In the genomic region with DNA sequence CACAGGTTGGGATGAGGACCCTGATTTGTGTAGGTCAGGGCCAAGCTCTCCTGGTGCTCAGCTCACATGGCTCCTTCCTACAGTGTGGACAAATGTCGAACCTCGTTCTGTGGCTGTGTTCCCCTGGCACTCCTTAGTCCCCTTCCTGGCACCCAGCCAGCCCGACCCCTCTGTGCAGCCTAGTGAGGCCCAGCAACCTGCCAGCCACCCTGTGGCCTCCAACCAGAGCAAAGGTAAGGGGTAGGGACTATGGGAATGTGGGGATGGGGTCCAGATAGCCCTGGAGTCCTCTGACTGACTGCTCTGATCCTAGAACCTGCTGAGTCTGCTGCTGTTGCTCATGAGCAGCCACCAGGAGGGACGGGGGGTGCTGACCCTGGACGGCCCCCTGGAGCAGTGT, we compare ENCODE assay signal across 8 mouse cellular contexts. TPM values are rescaled to one million over a fixed set of nuclear protein-coding genes. Genes with fewer than 3 reads are reported as not detected.
DNase-seq lines count a peak whose midpoint lies in the region; ATAC-seq and TF ChIP-seq lines count a peak whose summit lies in the region.
"Had no signal": no experiment of that assay in that cellular context is flagged by ENCODE, and none has a peak within 500 bp of the region (broad histone marks: within the 10 kb centered on the region; RNA-seq: fewer than 3 reads in every experiment).

No protein-coding gene starts in this region.

- H3K4me3 ChIP-seq in kidney, postnatal 0 days (replicated peaks; ENCODE audit: low read depth, low read length) = no peak overlapping the region
- H3K4me3 ChIP-seq in embryonic facial prominence, embryonic 10.5 days = peak overlapping the region; percentile 72
- no peak overlapping the region for H3K4me3 ChIP-seq in forebrain, embryonic 16.5 days (replicated peaks; ENCODE audit: low read length)
- peak overlapping the region; percentile 81; the same call in 1 of the 2 replicates for H3K4me3 ChIP-seq in midbrain, embryonic 12.5 days

- peaks cover 32% of the 10 kb centered on the region for H3K4me1 ChIP-seq in kidney, postnatal 0 days (replicated peaks; ENCODE audit: insufficient read depth, low read length)
- peaks cover 50% of the 10 kb centered on the region for H3K4me1 ChIP-seq in embryonic facial prominence, embryonic 10.5 days
- H3K4me1 ChIP-seq in forebrain, embryonic 16.5 days (replicated peaks; ENCODE audit: control insufficient read depth, insufficient read depth, low read length) = peaks cover 42% of the 10 kb centered on the region
- H3K4me1 ChIP-seq in midbrain, embryonic 12.5 days = peaks cover 42% of the 10 kb centered on the region

- 60% methylated on average over 5 of the region's 5 CpGs for WGBS in kidney, postnatal 0 days
- WGBS in embryonic facial prominence, embryonic 10.5 days = 86% methylated on average over 5 of the region's 5 CpGs
- WGBS in forebrain, embryonic 16.5 days = 42% methylated on average over 5 of the region's 5 CpGs
- WGBS in midbrain, embryonic 12.5 days = 76% methylated on average over 5 of the region's 5 CpGs

- TF ChIP-seq CTCF in kidney, postnatal 0 days (IDR thresholded peaks at IDR 0.05; ENCODE audit: low read depth) = no peak

- DNase-seq in kidney, postnatal 0 days (ENCODE audit: low spot score) = no peak
- DNase-seq in kidney, adult 8-10 months = no peak
- no peak for DNase-seq in embryonic facial prominence, embryonic 10.5 days (ENCODE audit: low spot score)
- no peak for DNase-seq in layer of hippocampus, adult 11-12 months (ENCODE audit: low spot score)
- DNase-seq: lung, embryonic 14.5 days had no signal

- H3K27ac ChIP-seq in kidney, postnatal 0 days = no peak overlapping the region
- no peak overlapping the region for H3K27ac ChIP-seq in embryonic facial prominence, embryonic 10.5 days (replicated peaks)
- H3K27ac ChIP-seq in forebrain, embryonic 16.5 days (ENCODE audit: low read length) = no peak overlapping the region
- H3K27ac ChIP-seq in midbrain, embryonic 12.5 days (replicated peaks) = 0 out of 2 replicates have a peak overlapping the region, but pooled peaks have one; percentile 16

- peaks cover 47% of the 10 kb centered on the region for H3K36me3 ChIP-seq in kidney, postnatal 0 days (ENCODE audit: insufficient read depth, low read length)
- peaks cover 54% of the 10 kb centered on the region for H3K36me3 ChIP-seq in embryonic facial prominence, embryonic 10.5 days (replicated peaks)
- peaks cover 45% of the 10 kb centered on the region for H3K36me3 ChIP-seq in forebrain, embryonic 16.5 days (ENCODE audit: control insufficient read depth, insufficient read depth)
- H3K36me3 ChIP-seq in midbrain, embryonic 12.5 days = peaks cover 52% of the 10 kb centered on the region

- no peaks in the 10 kb centered on the region for H3K9me3 ChIP-seq in kidney, postnatal 0 days (replicated peaks; ENCODE audit: low read length)
- H3K9me3 ChIP-seq in embryonic facial prominence, embryonic 10.5 days = no peaks in the 10 kb centered on the region; the same call in 1 of the 2 replicates
- H3K9me3 ChIP-seq in forebrain, embryonic 16.5 days (ENCODE audit: control insufficient read depth, low read length) = no peaks in the 10 kb centered on the region
- H3K9me3 ChIP-seq in midbrain, embryonic 12.5 days = no peaks in the 10 kb centered on the region

- ATAC-seq in kidney, postnatal 0 days (replicated peaks; ENCODE audit: low FRiP score, low read depth) = no peak
- ATAC-seq in forebrain, embryonic 16.5 days = no peak
- no peak for ATAC-seq in midbrain, embryonic 12.5 days (ENCODE audit: low FRiP score, low read depth)
- ATAC-seq in frontal cortex, adult (ENCODE audit: low TSS enrichment) = no peak

- H3K9ac ChIP-seq in kidney, postnatal 0 days (ENCODE audit: low read depth, low read length) = no peak overlapping the region
- peak overlapping the region; percentile 31; the same call in 1 of the 2 replicates for H3K9ac ChIP-seq in forebrain, embryonic 16.5 days (replicated peaks; ENCODE audit: low read depth, low read length)
- H3K9ac ChIP-seq in midbrain, embryonic 12.5 days (replicated peaks) = peak overlapping the region; percentile 86

- H3K4me2 ChIP-seq in kidney, postnatal 0 days (ENCODE audit: low read length) = peak overlapping the region; percentile 88; the same call in 1 of the 2 replicates
- peak overlapping the region; percentile 93; the same call in 1 of the 2 replicates for H3K4me2 ChIP-seq in forebrain, embryonic 16.5 days (ENCODE audit: low read length)
- H3K4me2 ChIP-seq in midbrain, embryonic 12.5 days (replicated peaks) = peak overlapping the region; percentile 94

- H3K27me3 ChIP-seq in kidney, postnatal 0 days (ENCODE audit: insufficient read depth, low read length) = no peaks in the 10 kb centered on the region
- H3K27me3 ChIP-seq in embryonic facial prominence, embryonic 10.5 days (replicated peaks; ENCODE audit: low read depth, poor library complexity, severe bottlenecking) = no peaks in the 10 kb centered on the region
- H3K27me3 ChIP-seq in forebrain, embryonic 16.5 days (replicated peaks; ENCODE audit: control insufficient read depth, insufficient read depth, low read length) = no peaks in the 10 kb centered on the region
- no peaks in the 10 kb centered on the region for H3K27me3 ChIP-seq in midbrain, embryonic 12.5 days

RNA-seq across cellular contexts. Expression of gene Pafah1b3, which starts 13.0 kb away (rescaled TPM):
- 144 and 152 TPM in 2 replicates for polyA plus RNA-seq in kidney, postnatal 0 days (2015; fragmentation: Nextera tagmentation; extraction: Ambion mirVana)
- 281 and 301 TPM in 2 replicates for polyA plus RNA-seq in embryonic facial prominence, embryonic 10.5 days (2016; fragmentation: Nextera tagmentation; extraction: Ambion mirVana)
- 499 and 556 TPM in 2 replicates for polyA plus RNA-seq in forebrain, embryonic 16.5 days (2015; fragmentation: Nextera tagmentation; extraction: Ambion mirVana)
- polyA plus RNA-seq in midbrain, embryonic 12.5 days (2016; fragmentation: Nextera tagmentation; extraction: Ambion mirVana) = 399 and 410 TPM in 2 replicates

RNA-seq across cellular contexts. Expression of gene Prr19, which starts 16.4 kb away (rescaled TPM):
- 0.21 and 0.26 TPM in 2 replicates for polyA plus RNA-seq in kidney, postnatal 0 days (2015; fragmentation: Nextera tagmentation; extraction: Ambion mirVana)
- polyA plus RNA-seq in embryonic facial prominence, embryonic 10.5 days (2016; fragmentation: Nextera tagmentation; extraction: Ambion mirVana) = 0.82 and 0.88 TPM in 2 replicates
- 1.4 and 2.2 TPM in 2 replicates for polyA plus RNA-seq in forebrain, embryonic 16.5 days (2015; fragmentation: Nextera tagmentation; extraction: Ambion mirVana)
- 1.3 and 1.7 TPM in 2 replicates for polyA plus RNA-seq in midbrain, embryonic 12.5 days (2016; fragmentation: Nextera tagmentation; extraction: Ambion mirVana)

RNA-seq across cellular contexts. Expression of gene Cic, which starts 17.3 kb away (rescaled TPM):
- 22.0 and 23.3 TPM in 2 replicates for polyA plus RNA-seq in kidney, postnatal 0 days (2015; fragmentation: Nextera tagmentation; extraction: Ambion mirVana)
- 17.1 and 21.4 TPM in 2 replicates for polyA plus RNA-seq in embryonic facial prominence, embryonic 10.5 days (2016; fragmentation: Nextera tagmentation; extraction: Ambion mirVana)
- polyA plus RNA-seq in forebrain, embryonic 16.5 days (2015; fragmentation: Nextera tagmentation; extraction: Ambion mirVana) = 42.2 and 48.0 TPM in 2 replicates
- 39.4 and 40.8 TPM in 2 replicates for polyA plus RNA-seq in midbrain, embryonic 12.5 days (2016; fragmentation: Nextera tagmentation; extraction: Ambion mirVana)

RNA-seq across cellular contexts. Expression of gene Tmem145, which starts 21.1 kb away (rescaled TPM):
- 0.23 and 0.50 TPM in 2 replicates for polyA plus RNA-seq in kidney, postnatal 0 days (2015; fragmentation: Nextera tagmentation; extraction: Ambion mirVana)
- polyA plus RNA-seq in embryonic facial prominence, embryonic 10.5 days (2016; fragmentation: Nextera tagmentation; extraction: Ambion mirVana) = 0.85 and 1.0 TPM in 2 replicates
- polyA plus RNA-seq in forebrain, embryonic 16.5 days (2015; fragmentation: Nextera tagmentation; extraction: Ambion mirVana) = 24.5 and 41.2 TPM in 2 replicates
- polyA plus RNA-seq in midbrain, embryonic 12.5 days (2016; fragmentation: Nextera tagmentation; extraction: Ambion mirVana) = 20.1 and 21.4 TPM in 2 replicates

RNA-seq across cellular contexts. Expression of gene Megf8, which starts 32.2 kb away (rescaled TPM):
- polyA plus RNA-seq in kidney, postnatal 0 days (2015; fragmentation: Nextera tagmentation; extraction: Ambion mirVana) = 8.1 and 9.6 TPM in 2 replicates
- polyA plus RNA-seq in embryonic facial prominence, embryonic 10.5 days (2016; fragmentation: Nextera tagmentation; extraction: Ambion mirVana) = 17.6 and 17.7 TPM in 2 replicates
- 22.6 and 25.0 TPM in 2 replicates for polyA plus RNA-seq in forebrain, embryonic 16.5 days (2015; fragmentation: Nextera tagmentation; extraction: Ambion mirVana)
- 20.8 and 21.3 TPM in 2 replicates for polyA plus RNA-seq in midbrain, embryonic 12.5 days (2016; fragmentation: Nextera tagmentation; extraction: Ambion mirVana)

Comparison
In these comparisons a context has a peak if more than half of its experiments do, and no peak if none do; other contexts are left out.
1. H3K4me3 ChIP-seq: peak in embryonic facial prominence, embryonic 10.5 days (single experiment) and midbrain, embryonic 12.5 days (single experiment); none in kidney, postnatal 0 days (single experiment) and forebrain, embryonic 16.5 days (single experiment).
2. Peak in every context shown above with its lines, with median percentiles within 50 percentile points of each other: H3K4me2 ChIP-seq.